Comparison of ENCODE assay signal across 8 mouse cellular contexts in genomic region chr4:143412219-143413092, GRCm38 (mm10). TPM values are rescaled to one million over a fixed set of nuclear protein-coding genes. Genes with fewer than 3 reads are reported as not detected.
DNase-seq lines count a peak whose midpoint lies in the region; ATAC-seq lines count a peak whose summit lies in the region.

Gene Pramef8 (plus strand): TSS chr4:143412426.

- peak within 1 kb of the TSS; percentile 68 for H3K9ac ChIP-seq in hindbrain, embryonic 11.5 days (ENCODE audit: low read depth, low read length)

- H3K4me2 ChIP-seq in hindbrain, embryonic 11.5 days (replicated peaks; ENCODE audit: low read depth, low read length): peak within 1 kb of the TSS; percentile 43

- under 1% methylated on average over 50 of the region's 50 CpGs for WGBS in hindbrain, embryonic 11.5 days

- peak; percentile 94 for ATAC-seq in hindbrain, embryonic 11.5 days (ENCODE audit: low FRiP score)

- peaks cover 6% of the 10 kb centered on the region; the same call in 1 of the 2 replicates for H3K36me3 ChIP-seq in hindbrain, embryonic 11.5 days (ENCODE audit: control insufficient read depth, insufficient read depth, low read length)

- H3K27me3 ChIP-seq in hindbrain, embryonic 11.5 days (ENCODE audit: control insufficient read depth, insufficient read depth, low read length): no peaks in the 10 kb centered on the region

- peak; percentile 98 for DNase-seq in Muller cell, postnatal 12 days (ENCODE audit: inconsistent ontology term)
- DNase-seq in cerebellum, adult 9-11 months: peak; percentile 93
- peak; percentile 84 to 92 for DNase-seq in frontal cortex, adult 2 months (ENCODE audit: extremely low spot score in 1 of 2, low spot score in 1 of 2)
- DNase-seq in hindbrain, embryonic 11.5 days (ENCODE audit: low spot score): peak; percentile 92
- peak; percentile 90 to 93 for DNase-seq in layer of hippocampus, postnatal 10 days (ENCODE audit: low spot score in 2 of 2)
- DNase-seq in lung, postnatal 10 days: peak; percentile 94
- DNase-seq in ovary, postnatal 36 days (ENCODE audit: low spot score): peak; percentile 86
- peak; percentile 88 for DNase-seq in thymus, postnatal 25 days

- no peaks in the 10 kb centered on the region for H3K4me1 ChIP-seq in hindbrain, embryonic 11.5 days (replicated peaks; ENCODE audit: control insufficient read depth, insufficient read depth, low read length)

- H3K27ac ChIP-seq in hindbrain, embryonic 11.5 days (ENCODE audit: low read depth, low read length): peak within 1 kb of the TSS; percentile 70

- no peaks in the 10 kb centered on the region for H3K9me3 ChIP-seq in hindbrain, embryonic 11.5 days (ENCODE audit: control insufficient read depth, low read length)

- H3K4me3 ChIP-seq in hindbrain, embryonic 11.5 days (ENCODE audit: low read depth, low read length): peak within 1 kb of the TSS; percentile 49

RNA-seq across cellular contexts. Expression of gene Pramef8, which starts in this region (rescaled TPM):
- polyA plus RNA-seq in frontal cortex, adult 2 months (2012; rRNA removed): 9.4 and 9.5 TPM in 2 replicates
- polyA plus RNA-seq in hindbrain, embryonic 11.5 days (2014; fragmentation: Nextera tagmentation; extraction: Ambion mirVana): 17.0 and 19.4 TPM in 2 replicates
- total RNA-seq in layer of hippocampus, postnatal 10 days (2021): 10 to 100 TPM in 1 of 2 experiments, 1 to 10 TPM in 1; 9.5 to 10.3 TPM

Comparison
In these comparisons a context has a peak if more than half of its experiments do, and no peak if none do; other contexts are left out.
1. Peak in every context shown above with its lines: DNase-seq, ATAC-seq, H3K4me3 ChIP-seq and H3K27ac ChIP-seq.